Mouse (Mus musculus) gastrocnemius, postnatal 14 days (tissue): ENCODE results near the gene Mllt6. TPM values are rescaled to one million over a fixed set of nuclear protein-coding genes. Genes with fewer than 3 reads are reported as not detected.
"Not testable (repeated sequence)": the region's sequence is repeated elsewhere in the genome, so short reads cannot be mapped to it uniquely, and the experiment has no call there.

Experiments used
- DNase-seq: peaks from one replicate; pipeline ENCODE4 v3.0.0; 2021; ENCODE audit warnings: mixed read lengths
- intact Hi-C: fragments of 180-260 bp; cut with DNase I; formaldehyde crosslinking; loops from one replicate; pipeline ENCODE4 v1.15.1; 2025; ENCODE audit warnings: low total_unique reads
- total RNA-seq, 2 experiments: library from RNA; stranded (reverse); gene quantifications; 2 replicates each; pipeline ENCODE4 v1.2.3; 2021

Gene Mllt6
- total RNA-seq, 2 experiments from 2014 or later, result 26.2 to 27.4 TPM

DNA sequence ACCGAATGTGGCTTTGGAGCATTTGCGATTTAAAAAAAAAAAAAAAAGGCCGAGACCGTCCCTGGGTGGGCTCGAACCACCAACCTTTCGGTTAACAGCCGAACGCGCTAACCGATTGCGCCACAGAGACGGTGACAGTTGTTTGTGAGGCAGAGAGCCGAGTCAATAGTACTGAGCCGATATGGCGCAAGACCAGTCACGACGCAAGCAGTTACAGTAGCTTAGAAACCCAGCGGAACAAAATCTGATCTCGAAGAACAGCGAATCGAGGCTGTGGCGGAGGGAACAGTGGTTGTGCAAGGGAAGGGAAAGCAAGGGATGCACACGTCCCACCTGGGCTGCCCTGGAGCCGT, 39.2 kb downstream of the Mllt6 start:
- intact Hi-C loops, result no loop called here

DNA sequence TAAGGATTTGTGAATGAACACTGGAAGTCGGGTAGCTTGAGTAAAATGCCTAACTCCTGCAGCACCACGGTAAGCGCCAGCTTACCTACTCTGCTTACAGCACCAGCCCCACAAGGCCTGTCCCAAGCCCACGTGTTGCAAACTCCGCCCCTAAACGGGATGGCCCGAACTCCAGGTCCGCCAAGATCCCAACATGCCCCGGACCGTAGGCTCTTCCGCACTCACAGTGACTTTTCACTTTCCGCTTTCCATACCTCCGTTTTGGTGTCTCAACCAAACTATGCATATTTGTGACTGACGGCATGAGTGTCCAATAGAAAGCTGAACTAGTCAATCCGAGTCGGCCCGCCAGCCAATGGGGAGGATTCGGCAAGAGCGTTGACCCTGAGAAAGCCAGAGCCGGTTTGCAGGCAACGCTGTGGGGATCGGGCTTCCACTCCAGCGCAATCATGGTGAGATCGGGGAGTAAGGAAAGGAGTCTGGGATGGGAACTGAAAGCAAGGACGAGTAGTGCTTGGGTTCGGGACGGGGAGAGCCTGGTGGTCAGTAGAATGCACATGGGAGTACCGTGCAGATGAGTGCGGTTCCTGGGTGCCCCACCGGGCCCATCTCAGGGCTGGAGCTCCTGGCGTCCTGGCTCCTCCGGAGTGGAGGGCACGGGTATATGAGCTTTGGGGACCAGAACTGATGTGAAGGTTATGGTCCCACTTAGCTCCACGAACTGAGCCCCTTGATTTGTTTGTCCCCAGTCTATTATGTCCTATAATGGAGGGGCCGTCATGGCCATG, 40.0 kb downstream of the Mllt6 start, which contains the start of gene Psmb3:
TSS of gene Psmb3 (plus strand) at position 361 of the 788 bp plus-strand sequence.
- intact Hi-C loops, result no loop called here
- peak; percentile 98 for DNase-seq

More for the DNA sequence above, 39.2 kb downstream of the Mllt6 start:
- peak; percentile 83 for DNase-seq

DNA sequence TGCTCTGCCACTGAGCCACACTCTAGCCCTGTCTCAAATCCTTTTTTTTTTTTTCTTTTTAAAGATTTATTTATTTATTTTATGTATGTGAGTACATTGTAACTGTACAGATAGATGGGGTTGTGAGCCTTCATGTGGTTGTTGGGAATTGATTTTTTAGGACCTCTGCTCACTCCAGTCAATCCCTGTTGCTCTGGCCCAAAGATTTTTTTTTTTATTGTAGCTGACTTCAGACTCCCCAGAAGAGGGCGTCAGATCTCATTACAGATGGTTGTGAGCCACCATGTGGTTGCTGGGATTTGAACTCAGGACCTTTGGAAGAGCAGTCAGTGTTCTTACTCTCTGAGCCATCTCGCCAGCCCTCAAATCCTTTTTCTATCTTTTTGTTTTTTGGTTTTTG, 46.9 kb downstream of the Mllt6 start:
- intact Hi-C loops, DNase-seq: not testable (repeated sequence)

DNA sequence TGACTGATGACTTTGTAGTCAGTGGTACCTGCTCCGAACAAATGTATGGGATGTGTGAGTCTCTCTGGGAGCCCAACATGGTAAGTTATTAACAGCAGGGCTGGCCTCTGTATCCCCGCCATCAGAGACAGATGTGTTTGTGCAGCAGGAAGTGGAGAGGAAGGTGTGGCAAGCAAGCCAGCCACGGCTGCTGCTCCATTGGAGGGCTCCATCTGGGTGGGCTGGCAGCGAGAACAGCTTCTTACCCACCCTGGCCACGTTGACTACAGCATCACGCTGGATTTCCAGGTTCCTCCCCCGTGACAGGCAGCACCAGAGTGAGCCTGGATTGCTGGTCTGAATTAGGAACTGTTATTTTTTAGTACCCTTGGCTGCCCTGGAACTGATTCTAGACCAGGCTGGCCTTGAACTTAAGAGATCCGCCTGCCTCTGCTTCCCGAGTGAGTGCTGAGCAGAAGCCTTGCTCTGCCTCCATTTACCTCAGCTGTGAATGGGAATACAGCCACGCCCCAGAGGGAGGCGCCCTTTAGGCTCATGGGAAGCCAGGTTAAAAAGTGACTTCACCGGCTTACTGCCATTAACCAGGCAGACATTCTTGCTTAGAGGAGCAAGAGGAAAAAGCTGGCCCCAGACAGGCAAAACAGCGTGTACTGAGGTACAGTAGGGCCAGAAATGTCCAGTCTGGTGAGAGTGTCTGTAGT, 48.1 kb downstream of the Mllt6 start:
- intact Hi-C loops, result no loop called here
- DNase-seq, result no peak

DNA sequence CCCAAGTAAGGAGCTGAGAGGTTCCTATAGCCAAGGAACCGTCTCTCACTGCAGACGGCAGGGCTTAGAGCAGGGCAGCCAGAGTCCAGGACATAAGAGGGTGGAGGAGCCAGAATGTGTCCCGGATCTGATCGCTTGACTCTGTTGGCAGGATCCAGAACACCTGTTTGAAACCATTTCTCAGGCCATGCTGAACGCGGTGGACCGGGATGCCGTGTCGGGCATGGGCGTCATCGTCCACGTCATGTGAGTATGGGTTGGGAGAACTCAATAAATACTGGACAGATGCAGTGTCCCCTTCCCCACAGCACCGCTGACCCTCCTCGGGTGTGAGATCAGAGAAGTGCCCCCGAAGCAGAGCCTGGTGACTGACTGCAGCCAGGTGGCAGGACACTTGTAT, 49.1 kb downstream of the Mllt6 start:
- intact Hi-C loops, result no loop called here
- no peak for DNase-seq

DNA sequence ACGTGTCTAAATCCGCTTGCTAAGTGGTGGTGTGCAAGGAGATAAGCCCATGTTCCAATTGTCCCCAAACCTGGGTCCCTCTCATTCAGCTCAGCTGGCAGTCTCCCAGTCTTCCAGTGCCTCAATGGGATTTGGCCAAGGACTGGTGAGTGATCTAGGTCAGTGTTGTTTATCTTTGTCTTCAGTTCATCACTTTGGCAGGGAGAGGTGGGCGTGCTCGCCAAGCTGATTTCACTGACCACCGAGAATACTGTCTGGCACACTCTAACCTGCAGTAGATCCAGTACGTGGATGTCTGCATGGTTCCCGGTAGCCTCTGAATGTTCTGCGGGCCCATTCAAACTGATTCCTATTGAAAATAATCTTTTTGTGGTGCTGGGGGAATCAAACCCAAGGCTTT, 50.7 kb downstream of the Mllt6 start:
- intact Hi-C loops, result no loop called here
- DNase-seq, result no peak

DNA sequence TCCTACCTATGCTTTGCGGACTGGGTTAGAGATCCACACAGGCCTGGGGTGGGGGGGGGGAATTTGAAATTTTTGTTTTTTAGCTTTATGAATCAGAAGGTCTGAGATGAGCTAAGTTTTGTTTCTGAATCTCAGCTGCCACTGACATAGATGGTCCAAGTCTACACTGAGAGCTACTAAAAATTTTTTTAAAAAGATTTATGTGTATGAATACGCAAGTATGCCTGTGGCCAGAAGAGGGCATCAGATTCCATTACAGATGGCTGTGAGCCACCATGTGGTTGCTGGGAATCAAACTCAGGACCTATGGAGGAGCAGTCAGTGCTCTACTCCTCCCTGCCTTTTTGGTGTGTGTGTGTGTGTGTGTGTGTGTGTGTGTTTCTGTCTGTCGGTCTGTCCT, 51.1 kb downstream of the Mllt6 start:
- no peak for DNase-seq
- intact Hi-C loops, result no loop called here

DNA sequence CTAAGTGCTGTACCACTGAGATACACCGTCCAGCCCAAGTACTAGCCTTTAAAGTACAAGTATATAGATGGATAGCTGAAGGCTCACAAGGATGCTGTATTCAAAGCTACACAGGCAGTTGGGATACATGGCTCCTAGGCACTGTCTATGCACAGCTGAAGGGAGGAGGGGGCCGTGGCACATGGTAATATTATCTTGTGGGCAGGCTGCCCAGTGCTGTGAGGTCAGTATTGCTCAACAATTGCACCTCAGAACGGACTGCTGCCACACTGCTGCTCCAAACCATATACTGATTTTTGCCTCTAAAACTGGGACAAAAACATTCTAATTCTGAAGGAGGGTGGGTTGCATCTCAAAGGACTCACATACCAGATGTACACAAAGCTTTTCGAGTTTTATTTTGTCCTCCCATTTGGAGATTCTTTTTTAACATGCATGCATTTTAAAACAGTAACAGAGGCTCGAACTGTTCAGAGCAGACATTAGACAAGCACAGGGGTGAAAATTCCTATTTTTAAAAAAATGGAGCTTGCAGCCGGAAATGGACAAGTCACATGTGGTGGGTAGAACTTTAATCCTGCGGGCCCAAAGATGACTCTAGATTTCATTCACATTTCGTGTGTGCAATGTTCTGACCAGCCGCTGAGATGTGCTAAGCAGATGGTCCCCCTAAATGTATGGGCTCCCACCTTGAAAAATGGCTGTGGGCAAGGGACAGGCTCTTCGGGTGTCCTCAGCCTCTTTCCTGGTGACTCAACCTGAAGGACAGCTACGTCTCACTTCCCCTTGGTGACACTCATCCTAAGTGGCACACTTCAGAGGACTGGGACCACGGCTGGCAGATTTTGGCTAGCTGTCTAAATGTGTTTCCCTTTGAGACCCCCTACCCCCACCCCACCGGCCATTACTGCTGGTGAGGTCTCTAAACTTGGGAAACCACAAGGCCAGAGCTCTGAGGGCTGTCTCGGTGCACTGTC, 51.9 kb downstream of the Mllt6 start:
- intact Hi-C loops, result no loop called here
- DNase-seq, result no peak

DNA sequence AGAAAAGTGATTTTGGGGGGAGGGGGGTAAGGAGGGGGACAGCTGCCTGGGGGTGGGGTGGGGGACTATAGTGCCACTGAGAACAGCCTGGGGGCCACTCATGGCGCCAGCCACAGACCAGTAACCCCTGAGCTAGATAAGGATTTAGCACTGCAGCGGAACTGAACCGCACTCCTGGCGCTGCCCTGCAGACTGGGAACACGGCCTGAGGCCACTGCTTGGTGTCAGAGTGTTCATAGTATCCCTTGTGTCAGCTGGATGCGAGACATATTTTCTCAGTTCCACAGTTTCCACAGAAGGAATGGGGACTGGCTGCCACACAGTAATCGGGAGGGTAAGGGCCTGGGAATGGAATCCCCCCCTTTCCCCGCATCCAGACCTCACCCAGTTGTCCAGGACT, 52.8 kb downstream of the Mllt6 start:
- DNase-seq, result no peak
- intact Hi-C loops, result no loop called here

DNA sequence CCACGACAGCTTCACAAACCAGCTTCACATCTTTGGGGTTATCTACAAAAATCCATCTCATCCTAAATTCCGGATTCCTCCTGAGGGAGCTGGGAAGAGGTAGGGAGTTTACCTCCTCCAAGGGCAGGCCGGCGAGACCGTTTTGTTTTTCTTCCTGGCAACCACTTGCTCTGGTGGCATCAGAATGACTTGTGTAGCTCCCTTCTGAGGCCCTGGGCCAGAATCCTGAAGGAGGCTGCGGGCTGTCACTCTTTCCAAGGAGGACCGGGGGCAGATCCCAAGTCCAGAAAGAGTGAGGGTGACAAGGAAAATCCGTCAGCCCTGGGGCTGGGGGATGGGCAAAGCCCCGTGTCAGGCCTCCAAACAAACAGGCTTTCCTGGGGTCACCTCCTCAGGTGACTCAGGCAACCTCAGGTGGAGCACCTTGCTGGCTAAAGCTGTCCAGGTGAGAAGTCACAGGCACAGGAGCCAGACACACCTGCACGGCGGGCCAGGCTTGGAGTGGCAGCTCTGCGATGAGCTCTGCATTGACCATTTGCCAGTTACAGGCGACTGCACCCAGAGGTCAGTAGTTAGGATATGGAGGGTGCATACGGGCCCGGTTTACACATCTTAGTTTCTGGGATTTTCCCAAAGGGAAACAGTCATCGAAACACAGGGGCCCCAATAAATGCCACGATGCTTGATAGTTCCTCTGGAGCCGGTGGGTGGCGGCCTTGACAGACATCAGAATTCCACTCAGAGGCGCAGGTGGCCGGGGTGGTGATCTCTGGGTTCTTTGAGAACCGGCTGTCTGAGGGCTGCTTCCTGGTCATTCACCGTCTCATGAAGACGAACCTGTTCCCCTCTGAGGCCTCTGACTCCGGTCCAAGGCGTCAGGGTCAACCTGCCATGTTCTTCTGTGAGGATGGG, 54.4 kb downstream of the Mllt6 start:
- intact Hi-C loops, result no loop called here
- DNase-seq, result no peak

DNA sequence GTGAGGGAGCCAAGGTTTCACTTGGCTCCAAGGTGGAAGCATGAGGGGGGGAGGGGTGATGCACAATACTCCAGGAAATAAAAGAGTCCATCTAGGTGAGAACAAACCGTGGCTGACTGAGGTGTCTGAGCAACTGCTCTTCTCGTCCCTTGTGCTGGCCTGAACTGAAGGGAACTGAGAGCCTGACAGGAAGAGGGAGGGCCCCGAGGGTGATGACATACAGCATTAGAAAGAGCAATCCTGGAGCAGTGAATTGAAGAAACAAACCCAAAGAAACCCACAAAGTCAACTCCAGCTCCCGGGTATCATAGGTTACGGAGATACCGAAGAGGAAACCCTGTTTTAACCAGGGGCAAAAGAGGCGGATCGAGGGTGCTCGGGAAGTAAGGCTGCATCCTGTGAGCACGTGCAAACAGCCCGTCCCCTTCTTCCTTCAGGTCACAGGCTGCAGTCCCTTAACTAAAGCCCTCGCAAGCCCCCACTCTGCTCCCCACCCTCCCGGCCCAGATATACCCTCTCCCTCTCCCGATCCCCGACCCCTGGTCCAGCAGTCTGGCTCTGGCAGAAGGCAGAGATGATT, 55.2 kb downstream of the Mllt6 start:
- intact Hi-C loops, result no loop called here
- DNase-seq, result no peak

DNA sequence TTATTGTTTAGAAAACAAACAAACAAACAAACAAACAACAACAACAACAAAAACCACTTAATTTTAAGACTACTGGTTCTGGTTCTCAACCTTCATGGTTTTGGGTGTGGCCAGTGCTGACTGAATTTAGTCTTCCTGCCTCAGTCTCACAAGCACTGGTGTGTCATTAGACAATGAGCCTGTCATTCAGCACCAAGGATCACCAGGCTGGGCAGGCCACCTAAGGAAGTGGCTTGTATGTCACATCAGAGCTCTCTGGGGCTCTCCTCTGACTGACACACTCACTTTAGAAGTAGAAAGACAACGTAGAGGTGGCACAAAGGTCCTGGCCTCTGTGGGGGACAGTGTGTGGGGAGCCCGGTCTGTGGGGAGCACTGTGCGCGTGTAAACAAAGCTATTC, 55.8 kb downstream of the Mllt6 start:
- DNase-seq, result no peak
- intact Hi-C loops, result no loop called here

DNA sequence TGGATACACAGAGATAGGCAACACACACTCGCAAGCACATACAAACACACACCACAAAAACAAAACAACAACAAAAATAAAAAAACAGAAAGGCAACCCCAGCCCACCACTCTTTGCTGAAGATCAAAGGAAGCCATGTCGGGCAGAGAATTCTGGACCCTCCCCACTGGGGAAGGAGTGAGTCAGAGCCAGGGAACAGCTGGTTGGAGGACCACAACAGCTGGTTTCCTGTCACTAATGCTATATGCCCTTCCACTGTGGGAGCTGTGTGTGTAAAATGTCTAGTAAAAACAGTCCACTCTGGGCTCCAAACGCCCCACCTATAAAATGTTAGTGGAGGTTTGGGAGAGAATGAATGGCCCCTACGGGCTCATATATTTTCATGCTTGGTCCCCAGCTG, 58.1 kb downstream of the Mllt6 start:
- intact Hi-C loops, result no loop called here
- no peak for DNase-seq

DNA sequence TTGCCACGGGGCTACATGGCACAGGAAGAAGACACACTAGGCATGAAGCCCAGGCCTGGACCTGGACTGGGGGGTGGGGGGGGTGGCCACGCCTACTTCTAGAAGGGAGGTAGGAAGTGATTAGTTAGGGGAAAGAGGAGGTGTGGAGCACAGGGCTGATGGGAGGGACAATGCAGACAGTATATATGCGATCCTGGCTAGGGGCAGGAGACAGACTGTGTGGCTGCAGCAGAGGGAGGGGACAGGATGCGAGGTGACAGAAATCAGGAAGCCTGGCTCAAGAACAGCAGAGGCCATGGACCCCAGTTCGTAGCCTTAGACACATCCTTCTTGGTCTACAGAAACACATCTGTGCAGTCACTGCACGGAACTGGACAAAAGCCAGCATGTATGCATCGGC, 60.5 kb downstream of the Mllt6 start:
- intact Hi-C loops, result no loop called here

DNA sequence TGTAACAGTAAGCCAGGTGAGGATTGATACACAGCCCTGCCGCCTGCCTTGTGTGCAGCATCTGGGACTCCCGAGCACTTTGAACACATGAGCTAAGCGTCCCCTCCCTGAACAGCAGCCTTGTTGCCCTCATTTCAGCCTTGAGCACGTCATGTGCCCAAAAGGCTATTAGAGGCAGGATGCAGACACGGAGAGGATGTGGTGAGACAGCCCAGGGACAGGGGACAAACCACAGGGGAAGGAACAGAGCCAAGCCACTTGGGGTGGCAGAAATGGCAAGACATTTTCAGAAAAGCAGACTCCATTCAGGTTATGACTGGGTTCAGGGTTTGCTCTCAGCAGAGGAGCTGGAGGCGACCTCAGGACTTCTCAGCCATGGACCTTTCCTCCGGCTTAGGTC, 65.1 kb downstream of the Mllt6 start:
- intact Hi-C loops, result no loop called here
- no peak for DNase-seq

More for the DNA sequence above, 60.5 kb downstream of the Mllt6 start:
- no peak for DNase-seq

DNA sequence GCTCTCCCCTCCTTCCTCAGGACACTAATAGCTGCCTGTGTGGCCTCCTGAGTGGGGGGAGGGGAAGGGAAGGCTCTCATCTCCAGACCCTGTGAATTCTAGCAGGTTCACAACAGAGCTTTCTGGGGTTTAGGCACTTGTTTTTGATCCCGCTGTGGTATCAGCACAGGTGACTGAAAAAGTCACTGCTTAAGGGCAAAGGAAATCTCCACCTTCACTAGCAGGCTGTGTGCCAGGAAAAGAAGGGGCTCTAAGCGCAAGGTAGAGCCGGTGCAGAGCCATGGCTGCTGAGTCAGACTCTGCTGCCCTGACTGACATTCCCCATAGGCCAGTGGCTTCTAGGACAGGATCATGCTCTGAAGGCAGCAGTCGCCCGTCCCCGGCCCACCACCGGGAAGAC, 65.5 kb downstream of the Mllt6 start:
- intact Hi-C loops, result no loop called here
- no peak for DNase-seq

DNA sequence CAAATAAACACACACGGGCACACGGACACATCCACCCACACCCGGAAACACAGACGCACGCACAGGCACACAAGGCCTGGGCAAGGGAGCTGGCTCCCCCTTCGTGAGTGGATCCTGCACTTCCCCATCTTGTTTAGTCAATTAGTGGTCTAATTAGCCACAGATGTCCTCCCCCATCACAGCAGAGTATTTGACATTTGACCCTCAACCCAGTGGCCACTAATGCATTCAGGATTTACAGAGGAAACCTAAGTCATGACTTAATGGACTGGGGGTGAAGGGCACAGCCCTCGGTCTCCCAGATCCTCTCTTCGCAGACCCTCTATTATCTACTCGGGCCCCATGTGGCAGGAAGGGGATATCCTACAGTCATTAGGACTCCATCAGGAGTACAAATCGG, 70.5 kb downstream of the Mllt6 start:
- intact Hi-C loops, result no loop called here
- no peak for DNase-seq

DNA sequence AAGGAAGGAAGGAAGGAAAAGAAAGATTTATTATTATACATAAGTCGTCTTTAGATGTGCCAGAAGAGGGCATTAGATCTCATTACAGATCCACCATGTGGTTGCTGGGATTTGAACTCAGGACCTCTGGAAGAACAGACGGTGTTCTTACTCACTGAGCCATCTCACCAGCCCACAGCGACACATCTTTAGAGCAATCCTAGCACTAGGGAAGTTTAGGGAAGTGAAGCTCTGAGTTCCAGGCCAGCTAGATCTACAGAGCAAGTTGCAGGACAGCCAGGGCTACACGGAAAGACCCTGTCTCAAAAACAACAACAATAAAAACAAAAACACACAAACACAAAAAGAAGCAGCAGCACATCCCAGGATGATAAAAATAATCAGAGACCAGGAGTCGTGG, 71.6 kb downstream of the Mllt6 start:
- intact Hi-C loops, DNase-seq: not testable (repeated sequence)
